Mouse (Mus musculus) c-Kit-positive CD71-positive TER-119-negative erythroid progenitor cells, embryonic 14.5 days (primary cell): Measurements from ENCODE around the gene Ralgps1.

Experiments
- DNase-seq: peaks from one replicate; pipeline ENCODE4 v3.0.0-alpha.2; 2013; ENCODE audit warnings: low read depth

The Ralgps1 gene

GRCm38 (mm10) chr2:33237581-33237980 is 133.7 kb downstream of the Ralgps1 start:
- DNase-seq, result no peak

GRCm38 (mm10) chr2:33234848-33235247 is 136.4 kb downstream of the Ralgps1 start:
- DNase-seq, result no peak

GRCm38 (mm10) chr2:33233856-33234255 is 137.4 kb downstream of the Ralgps1 start:
- no peak for DNase-seq

- no peak for DNase-seq
Observed at GRCm38 (mm10) chr2:33232782-33233570, 138.3 kb downstream of the Ralgps1 start.

GRCm38 (mm10) chr2:33231788-33232187 is 139.5 kb downstream of the Ralgps1 start:
- DNase-seq, result no peak

GRCm38 (mm10) chr2:33230701-33231100 is 140.6 kb downstream of the Ralgps1 start:
- no peak for DNase-seq

GRCm38 (mm10) chr2:33228551-33228950 is 142.7 kb downstream of the Ralgps1 start:
- no peak for DNase-seq

- DNase-seq, result no peak
Observed at GRCm38 (mm10) chr2:33228077-33228476, 143.2 kb downstream of the Ralgps1 start.

- no peak for DNase-seq
Observed at GRCm38 (mm10) chr2:33225921-33226320, 145.4 kb downstream of the Ralgps1 start.

- no peak for DNase-seq
Observed at GRCm38 (mm10) chr2:33223656-33224358, 147.5 kb downstream of the Ralgps1 start.

GRCm38 (mm10) chr2:33222480-33222879 is 148.8 kb downstream of the Ralgps1 start:
- DNase-seq, result no peak

- no peak for DNase-seq
Observed at GRCm38 (mm10) chr2:33221339-33221900, 149.9 kb downstream of the Ralgps1 start.

GRCm38 (mm10) chr2:33220674-33221338 is 150.5 kb downstream of the Ralgps1 start:
- no peak for DNase-seq

GRCm38 (mm10) chr2:33220246-33220645 is 151.0 kb downstream of the Ralgps1 start:
- no peak for DNase-seq

GRCm38 (mm10) chr2:33219637-33220036 is 151.6 kb downstream of the Ralgps1 start:
- DNase-seq, result no peak

- peak; percentile 23 for DNase-seq
Observed at GRCm38 (mm10) chr2:33218903-33219625, 152.2 kb downstream of the Ralgps1 start.

- no peak for DNase-seq
Observed at GRCm38 (mm10) chr2:33217425-33217794, 153.9 kb downstream of the Ralgps1 start.

GRCm38 (mm10) chr2:33216645-33217424 is 154.5 kb downstream of the Ralgps1 start:
- no peak for DNase-seq

- DNase-seq, result peak; percentile 21
Observed at GRCm38 (mm10) chr2:33215700-33216509, 155.4 kb downstream of the Ralgps1 start, which contains the start of gene Angptl2. Angptl2 (plus strand) TSS chr2:33216069.

- no peak for DNase-seq
Observed at GRCm38 (mm10) chr2:33215177-33215699, 156.0 kb downstream of the Ralgps1 start.
